Mouse (Mus musculus) heart, embryonic 16.5 days (tissue): Measurements from ENCODE around the gene Acsbg1. TPM values are rescaled to one million over a fixed set of nuclear protein-coding genes. Genes with fewer than 3 reads are reported as not detected.
"Not testable (repeated sequence)": the region's sequence is repeated elsewhere in the genome, so short reads cannot be mapped to it uniquely, and the experiment has no call there.

Source experiments
- ATAC-seq: fragments of 200-750 bp; cut with Nextera tagmentation; replicated peaks from 2 replicates; pipeline ENCODE4 v1.8.0; 2017; ENCODE audit warnings: moderate number of reproducible peaks; ENCODE audit not compliant: insufficient read depth, low FRiP score; ENCODE audit errors: extremely low read depth
- H3K27ac ChIP-seq: fragments of 300-500 bp; sonication (generic); 2 replicates; pipeline ENCODE4 v1.5.1; 2014; ENCODE audit warnings: mild to moderate bottlenecking, low read length, control low read depth, moderate library complexity
- H3K27me3 ChIP-seq: fragments of 300-500 bp; sonication (generic); 2 replicates; pipeline ENCODE4 v1.6.1; 2014; ENCODE audit warnings: low read length, mixed read lengths; ENCODE audit not compliant: control insufficient read depth, insufficient read depth
- H3K36me3 ChIP-seq: fragments of 300-500 bp; sonication (generic); 2 replicates; pipeline ENCODE4 v1.6.1; 2014; ENCODE audit not compliant: control insufficient read depth, insufficient read depth
- H3K4me1 ChIP-seq: fragments of 300-500 bp; sonication (generic); 2 replicates; pipeline ENCODE4 v1.6.1; 2014; ENCODE audit warnings: low read length, mixed read lengths; ENCODE audit not compliant: control insufficient read depth, insufficient read depth
- H3K4me2 ChIP-seq: fragments of 300-500 bp; sonication (generic); 2 replicates; pipeline ENCODE4 v1.6.1; 2014; ENCODE audit warnings: low read depth, mild to moderate bottlenecking, control low read depth, low read length
- H3K4me3 ChIP-seq: fragments of 300-500 bp; sonication (generic); 2 replicates; pipeline ENCODE4 v1.5.1; 2014; ENCODE audit warnings: mild to moderate bottlenecking, control low read depth, low read length
- H3K9ac ChIP-seq: fragments of 300-500 bp; sonication (generic); 2 replicates; pipeline ENCODE4 v1.6.1; 2014; ENCODE audit warnings: low read length, control low read depth
- H3K9me3 ChIP-seq: fragments of 300-500 bp; sonication (generic); replicated peaks from 2 replicates; pipeline ENCODE4 v1.6.1; 2016; ENCODE audit warnings: low read length; ENCODE audit not compliant: control insufficient read depth
- WGBS: fragments of 180-500 bp; shearing (Covaris S2); extraction: QIAGEN DNeasy Blood & Tissue Kit; methylation state at CpG from one replicate; pipeline ENCODE4 v1.1.7; 2014; 5-methylcytosine and 5-hydroxymethylcytosine counted together
- polyA plus RNA-seq: library from polyadenylated mRNA; unstranded; fragments of >200 nt; fragmentation: Nextera tagmentation; extraction: Ambion mirVana; gene quantifications from 2 replicates; pipeline ENCODE4 v1.2.1, GENCODE M21; 2015

Acsbg1 gene
- polyA plus RNA-seq, 1 experiment from 2014 or later, result 0.13 TPM

DNA sequence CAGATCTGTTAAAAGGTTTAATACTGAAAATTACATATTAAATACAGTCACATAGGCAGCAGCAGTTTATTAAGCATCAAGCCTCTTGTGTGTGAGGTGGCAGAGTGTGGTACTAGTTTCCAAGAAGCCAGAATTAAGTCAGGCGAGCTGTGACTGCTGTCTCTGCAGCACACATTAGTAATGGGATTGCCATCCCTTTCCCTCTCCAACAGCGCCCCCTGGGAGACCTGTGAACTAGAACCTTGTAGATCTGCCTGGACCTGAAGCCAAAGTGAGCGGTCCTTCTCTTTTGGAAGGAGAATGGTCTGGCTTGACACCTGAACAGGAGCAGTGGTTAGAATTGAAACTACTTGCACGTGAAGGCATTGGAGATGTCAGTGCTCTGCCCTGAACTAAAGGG lies 56.8 kb downstream of the Acsbg1 start:
- 52% methylated on average over 4 of the region's 4 CpGs for WGBS
- H3K36me3 ChIP-seq, result peaks cover 31% of the 10 kb centered on the region

DNA sequence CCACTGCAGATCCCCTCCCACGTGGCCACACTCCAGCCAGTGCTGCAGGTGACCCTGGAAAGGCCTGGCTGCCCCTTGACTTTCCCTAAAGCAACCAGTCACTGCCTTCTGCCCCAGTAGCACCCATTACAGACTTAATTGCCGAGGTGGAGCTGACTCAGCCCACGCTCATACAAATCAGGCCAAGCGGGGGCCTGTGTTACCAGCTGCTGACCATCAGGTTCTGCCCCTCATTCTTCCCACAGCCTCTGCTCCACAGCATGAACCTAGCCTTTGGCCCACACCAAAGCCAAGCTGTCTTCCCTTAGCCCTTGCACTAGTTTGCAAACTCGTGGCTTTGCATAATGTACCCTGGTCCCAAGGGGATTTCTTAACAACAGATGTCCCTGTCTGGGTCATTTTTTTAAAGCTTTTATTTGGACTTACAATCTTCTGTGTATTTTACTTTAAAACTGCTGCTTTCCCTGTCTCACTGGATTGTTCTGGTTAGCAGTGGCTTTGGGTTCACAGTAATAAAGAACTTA lies 57.5 kb downstream of the Acsbg1 start:
- H3K4me2 ChIP-seq, result no peak overlapping the region
- no peak overlapping the region for H3K4me3 ChIP-seq
- H3K9me3 ChIP-seq, result no peaks in the 10 kb centered on the region
- H3K27ac ChIP-seq, result no peak overlapping the region
- WGBS, result 74% methylated on average over 5 of the region's 5 CpGs
- H3K36me3 ChIP-seq, result peaks cover 38% of the 10 kb centered on the region
- H3K4me1 ChIP-seq, result no peaks in the 10 kb centered on the region
- ATAC-seq, result no peak
- no peaks in the 10 kb centered on the region for H3K27me3 ChIP-seq
- no peak overlapping the region for H3K9ac ChIP-seq

More for the DNA sequence above, 56.8 kb downstream of the Acsbg1 start:
- no peak overlapping the region for H3K27ac ChIP-seq
- H3K9ac ChIP-seq, result no peak overlapping the region
- H3K4me3 ChIP-seq, result no peak overlapping the region
- ATAC-seq, result no peak
- H3K9me3 ChIP-seq, result no peaks in the 10 kb centered on the region
- H3K27me3 ChIP-seq, result no peaks in the 10 kb centered on the region
- no peaks in the 10 kb centered on the region for H3K4me1 ChIP-seq
- H3K4me2 ChIP-seq, result no peak overlapping the region

DNA sequence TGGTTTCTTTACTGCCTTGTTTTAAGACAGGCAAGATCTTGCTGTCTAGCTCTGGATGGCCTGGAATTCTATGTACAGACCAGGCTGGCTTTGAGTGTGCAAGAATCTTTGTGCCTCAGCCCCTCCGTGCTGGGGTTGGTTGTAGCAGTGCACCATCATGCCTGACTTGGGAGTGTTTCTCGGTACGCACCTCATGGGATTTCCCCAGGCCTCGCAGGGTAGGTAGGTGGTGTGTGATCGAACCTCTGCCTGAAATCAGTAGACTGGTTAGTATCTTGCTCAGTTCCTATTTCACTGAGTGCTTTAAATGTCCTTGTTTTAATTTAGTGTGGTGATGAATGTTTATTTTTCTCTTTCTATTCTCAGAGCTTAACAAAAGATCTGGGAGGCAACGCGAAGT lies 58.8 kb downstream of the Acsbg1 start:
- Histone ChIP-seq H3K27me3 (no peaks in the 10 kb centered on the region), H3K4me2 (no peak overlapping the region), H3K36me3 (peaks cover 50% of the 10 kb centered on the region), H3K9ac (no peak overlapping the region), H3K4me3 (no peak overlapping the region), H3K9me3 (no peaks in the 10 kb centered on the region), H3K4me1 (peaks cover 1% of the 10 kb centered on the region; the same call in 1 of the 2 replicates), H3K27ac (no peak overlapping the region)
- ATAC-seq, result no peak
- WGBS, result 86% methylated on average over 7 of the region's 7 CpGs

DNA sequence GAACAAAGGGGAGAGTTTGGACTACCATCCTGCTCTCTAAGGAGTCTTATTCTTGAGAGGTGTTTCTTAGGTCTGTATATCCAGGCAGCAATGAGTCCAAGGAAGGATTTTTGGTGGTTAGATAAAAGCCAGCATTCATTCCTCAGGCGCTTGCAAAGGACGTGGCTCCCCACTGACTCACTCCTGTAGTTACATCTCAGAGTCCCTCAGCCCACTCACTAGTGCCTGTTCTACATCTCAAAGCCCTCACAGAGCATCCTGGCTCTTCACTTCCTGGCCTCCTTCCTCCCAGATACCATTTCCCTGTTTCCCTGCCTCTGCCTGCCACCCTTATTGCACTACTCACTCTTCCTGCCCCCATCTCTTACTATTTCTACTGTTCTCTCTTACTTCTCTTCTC lies 59.3 kb downstream of the Acsbg1 start:
- Histone ChIP-seq H3K9ac (no peak overlapping the region), H3K4me1 (peaks cover 7% of the 10 kb centered on the region), H3K27ac (no peak overlapping the region), H3K4me2 (no peak overlapping the region), H3K36me3 (peaks cover 52% of the 10 kb centered on the region), H3K9me3 (no peaks in the 10 kb centered on the region), H3K27me3 (no peaks in the 10 kb centered on the region), H3K4me3 (no peak overlapping the region)
- no peak for ATAC-seq
- 62% methylated on average over 2 of the region's 2 CpGs for WGBS

DNA sequence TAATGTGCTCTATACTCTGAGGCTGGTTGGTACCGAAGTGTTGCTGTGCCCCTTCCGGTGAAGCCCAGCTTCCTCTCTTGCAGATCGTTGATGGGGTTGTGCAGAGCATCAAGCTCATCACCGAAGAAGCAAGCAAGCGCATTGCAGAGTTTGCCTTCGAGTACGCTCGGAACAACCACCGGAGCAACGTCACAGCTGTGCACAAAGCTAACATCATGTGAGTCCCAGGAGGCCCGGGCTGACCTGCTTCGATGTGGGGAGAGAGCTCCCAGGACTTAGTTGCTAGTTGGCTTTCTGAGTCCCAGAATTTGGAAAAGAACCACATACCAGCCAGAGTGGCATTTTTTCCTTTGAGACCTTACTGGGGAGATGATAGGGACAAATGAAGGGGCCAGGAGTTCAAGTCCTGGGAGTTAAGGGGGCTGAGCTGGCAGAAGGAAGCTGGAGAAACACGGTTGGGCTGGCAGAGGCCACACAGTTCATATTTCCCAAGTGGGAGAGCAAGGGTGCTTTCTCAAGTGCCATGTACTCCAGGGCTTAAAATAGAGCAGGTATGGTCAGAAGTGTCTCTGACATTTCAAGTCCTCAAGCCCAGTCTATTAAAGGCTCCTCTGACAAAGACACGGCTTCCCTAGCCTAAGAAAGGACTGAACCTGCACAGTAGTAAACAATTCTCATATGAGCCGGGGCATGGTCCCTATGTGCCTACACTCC lies 64.8 kb downstream of the Acsbg1 start:
- Histone ChIP-seq H3K27ac (peak overlapping the region; percentile 79), H3K4me1 (peaks cover 29% of the 10 kb centered on the region), H3K9ac (no peak overlapping the region), H3K4me2 (peak overlapping the region; percentile 14; the same call in 1 of the 2 replicates), H3K9me3 (no peaks in the 10 kb centered on the region), H3K27me3 (no peaks in the 10 kb centered on the region), H3K4me3 (no peak overlapping the region), H3K36me3 (peaks cover 67% of the 10 kb centered on the region)
- 62% methylated on average over 15 of the region's 15 CpGs for whole genome bisulfite sequencing
- ATAC-seq, result peak; percentile 86

DNA sequence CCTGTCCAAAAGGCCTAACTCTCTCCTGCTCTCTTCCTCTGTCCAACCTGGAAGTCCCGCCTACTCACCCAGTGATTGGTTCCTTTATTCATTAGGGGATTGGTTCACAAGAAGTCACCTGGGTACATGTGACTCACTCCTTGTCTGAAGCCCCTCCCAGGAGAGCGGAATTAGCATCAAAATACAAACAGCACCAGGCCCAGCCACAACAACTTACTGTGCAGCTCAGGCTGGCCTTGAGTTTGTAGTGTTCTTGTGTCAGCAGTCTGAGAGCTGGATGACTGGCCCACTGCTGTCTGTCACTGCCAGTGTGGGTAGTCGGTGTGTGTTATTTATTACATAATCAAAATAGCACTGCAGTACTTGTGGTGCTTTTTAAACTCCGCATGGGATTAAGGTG lies 68.0 kb downstream of the Acsbg1 start:
- not testable (repeated sequence) for ATAC-seq, H3K27me3 ChIP-seq, H3K9me3 ChIP-seq, H3K4me3 ChIP-seq, H3K27ac ChIP-seq, H3K9ac ChIP-seq, H3K4me2 ChIP-seq
- Histone ChIP-seq H3K36me3 (peaks cover 59% of the 10 kb centered on the region), H3K4me1 (peaks cover 29% of the 10 kb centered on the region)
- 79% methylated on average over 4 of the region's 4 CpGs for WGBS

DNA sequence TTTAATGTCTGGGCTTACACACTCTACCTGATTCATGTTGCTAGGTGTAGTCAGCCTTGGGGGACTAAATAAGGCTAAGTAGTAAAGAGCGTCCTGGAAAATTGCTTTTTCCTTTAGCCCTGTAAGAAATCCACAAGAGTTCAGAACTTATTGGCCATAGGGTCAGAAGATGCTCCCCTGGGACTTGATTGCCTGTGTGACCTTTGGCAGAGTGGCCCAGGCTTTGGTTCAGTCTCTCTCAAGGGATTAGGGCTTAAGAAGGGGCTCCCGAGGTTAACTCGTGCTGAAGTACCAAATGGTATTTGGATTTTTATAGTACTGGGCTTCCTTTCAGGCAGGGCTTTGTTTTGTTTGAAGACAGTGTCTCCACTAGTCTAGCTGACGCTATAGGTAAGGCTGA lies 73.8 kb downstream of the Acsbg1 start:
- peak overlapping the region; percentile 34; the same call in 1 of the 2 replicates for H3K27ac ChIP-seq
- 52% methylated on average over 4 of the region's 4 CpGs for WGBS
- H3K27me3 ChIP-seq, result no peaks in the 10 kb centered on the region
- peaks cover 10% of the 10 kb centered on the region for H3K4me1 ChIP-seq
- H3K9ac ChIP-seq, result peak overlapping the region; percentile 91
- H3K4me2 ChIP-seq, result peak overlapping the region; percentile 73
- H3K9me3 ChIP-seq, result no peaks in the 10 kb centered on the region
- H3K36me3 ChIP-seq, result peaks cover 25% of the 10 kb centered on the region
- peak overlapping the region; percentile 87 for H3K4me3 ChIP-seq
- ATAC-seq, result no peak

DNA sequence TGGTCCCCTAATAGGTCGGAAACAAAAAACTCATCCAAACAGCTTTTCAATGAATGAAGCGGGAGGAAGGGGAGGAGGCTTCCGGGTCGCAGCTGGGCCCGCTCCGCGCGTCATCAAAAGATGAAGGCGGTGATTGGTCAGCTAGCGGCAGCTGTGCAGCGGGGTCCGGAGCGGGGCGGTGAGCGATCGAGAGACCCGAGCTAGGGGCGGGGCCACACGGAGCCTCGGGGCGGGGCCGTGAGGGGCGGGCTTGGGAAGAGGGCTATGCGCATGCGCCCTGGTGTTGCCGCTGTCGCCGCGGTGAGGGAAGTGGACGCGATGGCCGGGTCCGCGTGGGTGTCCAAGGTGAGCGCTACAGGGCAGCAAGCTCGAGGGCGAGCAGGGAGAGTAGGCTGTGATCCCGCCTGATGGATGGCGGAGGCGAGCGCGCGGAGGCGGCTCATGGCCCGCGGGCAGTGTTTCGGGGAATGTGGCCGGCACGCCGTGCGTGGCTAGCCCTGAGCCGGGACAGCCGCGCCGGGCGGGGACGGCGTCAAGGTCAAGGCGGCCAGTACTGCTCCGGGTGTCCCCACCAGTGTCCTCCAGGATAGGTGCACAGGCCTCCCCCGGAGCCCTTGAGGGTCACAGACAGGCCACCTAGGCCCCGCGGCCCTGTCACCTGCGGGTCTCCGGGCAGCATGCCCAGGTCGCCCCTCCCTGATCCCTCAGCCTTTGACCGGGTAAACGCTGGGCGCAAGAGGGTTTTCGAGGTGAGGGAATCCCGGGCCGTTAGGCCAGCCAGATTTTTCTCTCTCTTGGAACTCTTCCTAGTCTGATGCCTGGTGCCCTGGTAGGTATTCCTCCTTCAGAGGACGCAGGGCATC lies 75.2 kb downstream of the Acsbg1 start, which contains the start of gene Idh3a:
Gene Idh3a (plus strand): TSS at position 136 of the 863 bp plus-strand sequence.
- Histone ChIP-seq H3K27ac (peak within 1 kb of the TSS; percentile 83), H3K9me3 (no peaks in the 10 kb centered on the region), H3K4me2 (peak within 1 kb of the TSS; percentile 73), H3K27me3 (no peaks in the 10 kb centered on the region), H3K4me3 (peak within 1 kb of the TSS; percentile 87), H3K36me3 (peaks cover 14% of the 10 kb centered on the region), H3K9ac (peak within 1 kb of the TSS; percentile 91), H3K4me1 (peaks cover 10% of the 10 kb centered on the region)
- WGBS, result under 1% methylated on average over 73 of the region's 73 CpGs
- peak; percentile 99 for ATAC-seq

DNA sequence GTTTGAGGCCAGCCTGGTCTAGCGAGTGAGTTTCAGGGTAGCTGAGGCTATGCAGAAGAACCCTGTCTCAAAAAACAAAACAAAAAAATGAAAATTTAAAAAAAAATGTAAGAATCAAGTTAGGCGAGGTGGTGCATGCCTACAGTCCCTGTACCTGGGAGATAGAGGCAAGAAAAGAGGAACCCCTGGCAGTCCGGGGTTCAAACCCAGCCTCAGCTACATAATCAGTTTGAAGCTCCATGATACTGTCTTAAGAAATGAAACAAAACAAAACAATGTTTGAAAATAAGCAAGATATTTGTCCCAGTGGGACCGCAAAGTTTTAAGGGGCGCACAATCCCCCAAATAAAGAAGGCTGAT lies 75.9 kb downstream of the Acsbg1 start:
- Histone ChIP-seq H3K4me2 (peak overlapping the region; percentile 62), H3K9me3 (no peaks in the 10 kb centered on the region), H3K27me3 (no peaks in the 10 kb centered on the region), H3K9ac (no peak overlapping the region; the same call in 1 of the 2 replicates), H3K4me1 (peaks cover 10% of the 10 kb centered on the region), H3K4me3 (peak overlapping the region; percentile 87), H3K36me3 (peaks cover 11% of the 10 kb centered on the region), H3K27ac (no peak overlapping the region)
- no peak for ATAC-seq
- WGBS, result 28% methylated on average over 5 of the region's 5 CpGs
